Mouse (Mus musculus) liver, embryonic 18 days (tissue): ENCODE data around the gene Nr6a1. TPM values are rescaled to one million over a fixed set of nuclear protein-coding genes. Genes with fewer than 3 reads are reported as not detected.

Experiments
- polyA plus RNA-seq: library from polyadenylated mRNA; depleted of rRNA; stranded (reverse); fragments of >200 nt; gene quantifications from 2 replicates; pipeline ENCODE4 v1.2.3, GENCODE M21; 2012; rRNA removed

The Nr6a1 gene
- 1.1 and 1.7 TPM in 2 replicates for polyA plus RNA-seq

DNA sequence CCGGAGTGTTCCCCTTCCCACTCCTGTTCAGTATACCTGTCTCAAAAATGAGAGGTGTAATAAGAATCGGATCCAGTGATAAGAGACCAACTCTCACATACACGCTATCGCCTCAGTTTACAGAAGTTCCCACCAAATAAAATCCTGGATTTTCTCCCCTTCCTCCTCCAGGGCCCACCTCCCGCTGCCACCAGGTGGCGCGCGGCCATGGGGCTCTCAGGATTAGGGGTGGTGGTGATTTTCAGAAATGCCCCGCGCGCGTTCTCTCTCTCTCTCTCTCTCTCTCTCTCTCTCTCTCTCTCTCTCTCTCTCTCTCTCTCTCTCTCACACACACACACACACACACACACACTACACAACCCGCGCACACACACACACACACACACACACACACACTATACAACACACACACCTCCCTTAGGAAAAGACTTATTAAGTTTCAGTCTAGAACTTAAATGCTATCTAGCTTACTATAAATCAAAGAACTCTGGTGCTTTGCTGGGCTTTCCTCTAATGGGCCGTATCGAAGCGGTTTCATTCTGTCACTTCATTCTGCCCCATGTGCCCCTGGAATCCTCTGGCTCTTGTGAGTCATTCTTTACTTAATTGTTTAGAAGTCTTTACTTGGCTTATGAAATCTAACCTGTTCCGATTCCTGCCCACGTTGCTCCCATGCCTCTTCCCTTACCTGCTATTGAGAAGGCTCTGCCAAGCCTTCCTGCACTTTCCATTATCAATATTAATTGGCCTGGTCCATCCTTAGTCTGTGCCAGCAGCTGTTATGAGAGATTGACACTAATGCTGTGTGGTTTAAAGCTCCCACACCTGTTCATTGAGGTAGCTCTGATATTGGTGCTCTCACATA is at the start of gene Nr6a1:
Nr6a1 (minus strand) TSS at position 574 of the 865 bp plus-strand sequence.

DNA sequence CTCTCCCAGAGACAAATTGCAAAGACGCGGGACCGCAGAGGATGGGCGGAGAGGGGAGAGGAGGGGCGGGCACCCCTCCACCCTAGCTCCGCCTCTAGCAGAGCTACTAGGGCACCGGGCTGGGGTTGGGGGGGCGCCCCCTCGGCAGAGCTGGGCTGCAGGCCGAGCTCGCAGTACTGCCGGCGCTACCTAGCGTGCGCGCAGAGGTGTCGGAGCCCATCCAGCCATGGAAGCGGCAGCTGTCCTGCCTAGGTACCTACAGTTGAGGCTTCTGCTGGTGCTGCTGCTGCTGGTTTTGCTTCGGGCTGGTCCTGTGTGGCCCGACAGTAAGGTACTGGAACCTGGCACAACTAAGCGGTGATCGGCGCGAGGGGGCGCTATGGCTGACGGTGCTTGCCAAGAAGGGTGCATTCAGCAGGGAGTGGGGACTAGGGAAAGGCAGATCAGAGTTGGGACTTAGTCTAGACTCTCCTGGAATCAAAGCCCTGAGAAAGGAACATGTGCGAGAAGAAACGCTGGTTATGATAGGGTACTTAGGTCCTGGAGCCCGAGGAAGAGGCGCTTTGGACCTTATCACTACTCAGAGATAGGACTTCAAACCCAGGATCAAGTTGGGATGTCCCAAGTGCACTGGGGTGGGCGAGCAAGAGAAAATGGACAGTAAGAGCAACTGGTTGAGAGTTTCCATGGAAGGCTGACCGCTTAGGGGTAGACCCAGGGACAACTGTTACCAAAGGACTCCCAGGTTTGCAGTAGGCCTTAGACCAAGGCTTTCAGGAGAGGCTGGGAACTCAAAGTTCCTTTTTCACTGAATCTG is 4.6 kb upstream of the Nr6a1 start, which contains the start of gene Olfml2a:
Olfml2a (plus strand) TSS at position 128 of the 817 bp plus-strand sequence.

DNA sequence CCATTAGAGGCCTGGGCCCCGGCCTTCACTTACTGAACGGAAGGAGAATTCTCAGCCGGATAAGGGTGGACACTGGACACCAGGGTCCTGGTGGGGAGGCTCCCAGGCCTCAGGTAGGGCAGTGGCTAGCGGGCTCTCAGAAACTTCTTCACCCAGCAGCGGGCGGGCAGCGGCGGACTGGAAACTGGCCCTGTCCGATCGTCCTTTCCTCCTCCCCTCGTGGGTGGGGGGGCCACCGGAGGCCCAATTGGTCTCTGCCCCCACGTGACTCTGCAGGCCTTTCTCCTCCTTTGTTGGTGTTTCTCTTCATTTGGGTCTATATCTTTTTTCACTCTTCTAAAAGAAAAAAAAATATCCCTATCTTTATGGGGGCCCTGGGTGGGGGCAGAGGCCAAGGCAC is 213.2 kb downstream of the Nr6a1 start, which contains the start of gene Nr5a1:
Nr5a1 (minus strand) TSS at position 219 of the 400 bp plus-strand sequence.

Other genes with a start within 250 kb of the Nr6a1 start
- gene Nr5a1, start 213.1 kb downstream of the Nr6a1 start, polyA plus RNA-seq, result 0.02 TPM in 1 of 2 replicates, not detected in the other
- gene Olfml2a, start 4.3 kb upstream of the Nr6a1 start, polyA plus RNA-seq, result 0.12 and 0.17 TPM in 2 replicates
- 0.38 and 0.43 TPM in 2 replicates for gene Wdr38, start 69.8 kb upstream of the Nr6a1 start, polyA plus RNA-seq
- 27.2 and 31.2 TPM in 2 replicates for gene Arpc5l, start 77.7 kb upstream of the Nr6a1 start, polyA plus RNA-seq
- 375 and 410 TPM in 2 replicates for gene Rpl35, start 77.9 kb upstream of the Nr6a1 start, polyA plus RNA-seq
- gene Golga1, start 137.9 kb upstream of the Nr6a1 start, polyA plus RNA-seq, result 9.8 and 10.6 TPM in 2 replicates